Mouse (Mus musculus) lung, embryonic 16.5 days (tissue): ENCODE measurements around the gene Ldah. TPM values are rescaled to one million over a fixed set of nuclear protein-coding genes. Genes with fewer than 3 reads are reported as not detected.

Experiments used
- ATAC-seq: fragments of 200-750 bp; cut with Nextera tagmentation; 2 replicates; pipeline ENCODE4 v1.8.0; 2017; ENCODE audit warnings: low read depth, mild to moderate bottlenecking, moderate library complexity
- H3K27ac ChIP-seq: fragments of 300-500 bp; sonication (generic); 2 replicates; pipeline ENCODE4 v1.5.1; 2014; ENCODE audit warnings: mild to moderate bottlenecking, control low read depth, low read length
- H3K27me3 ChIP-seq: fragments of 300-500 bp; sonication (generic); 2 replicates; pipeline ENCODE4 v1.6.1; 2014; ENCODE audit warnings: low read depth, low read length, mixed read lengths; ENCODE audit not compliant: control insufficient read depth, insufficient read depth
- H3K36me3 ChIP-seq: fragments of 300-500 bp; sonication (generic); 2 replicates; pipeline ENCODE4 v1.6.1; 2014; ENCODE audit warnings: low read length; ENCODE audit not compliant: control insufficient read depth, insufficient read depth
- H3K4me1 ChIP-seq: fragments of 300-500 bp; sonication (generic); replicated peaks from 2 replicates; pipeline ENCODE4 v1.6.1; 2014; ENCODE audit warnings: low read length, mixed read lengths; ENCODE audit not compliant: control insufficient read depth, insufficient read depth
- H3K4me2 ChIP-seq: fragments of 300-500 bp; sonication (generic); 2 replicates; pipeline ENCODE4 v1.6.1; 2014; ENCODE audit warnings: low read depth, low read length, control low read depth
- H3K4me3 ChIP-seq: fragments of 300-500 bp; sonication (generic); 2 replicates; pipeline ENCODE4 v1.5.1; 2014; ENCODE audit warnings: mild to moderate bottlenecking, low read length, control low read depth
- H3K9ac ChIP-seq: fragments of 300-500 bp; sonication (generic); 2 replicates; pipeline ENCODE4 v1.6.1; 2014; ENCODE audit warnings: low read length, control low read depth
- H3K9me3 ChIP-seq: fragments of 300-500 bp; sonication (generic); 2 replicates; pipeline ENCODE4 v1.6.1; 2016; ENCODE audit warnings: low read length; ENCODE audit not compliant: control insufficient read depth
- WGBS: fragments of 180-500 bp; shearing (Covaris S2); extraction: QIAGEN DNeasy Blood & Tissue Kit; methylation state at CpG from one replicate; pipeline ENCODE4 v1.1.7; 2014; 5-methylcytosine and 5-hydroxymethylcytosine counted together
- polyA plus RNA-seq: library from polyadenylated mRNA; unstranded; fragments of >200 nt; fragmentation: Nextera tagmentation; extraction: Ambion mirVana; gene quantifications from 2 replicates; pipeline ENCODE4 v1.2.1, GENCODE M21; 2015

The Ldah gene
- polyA plus RNA-seq, 1 experiment from 2014 or later, result 55.0 TPM

DNA sequence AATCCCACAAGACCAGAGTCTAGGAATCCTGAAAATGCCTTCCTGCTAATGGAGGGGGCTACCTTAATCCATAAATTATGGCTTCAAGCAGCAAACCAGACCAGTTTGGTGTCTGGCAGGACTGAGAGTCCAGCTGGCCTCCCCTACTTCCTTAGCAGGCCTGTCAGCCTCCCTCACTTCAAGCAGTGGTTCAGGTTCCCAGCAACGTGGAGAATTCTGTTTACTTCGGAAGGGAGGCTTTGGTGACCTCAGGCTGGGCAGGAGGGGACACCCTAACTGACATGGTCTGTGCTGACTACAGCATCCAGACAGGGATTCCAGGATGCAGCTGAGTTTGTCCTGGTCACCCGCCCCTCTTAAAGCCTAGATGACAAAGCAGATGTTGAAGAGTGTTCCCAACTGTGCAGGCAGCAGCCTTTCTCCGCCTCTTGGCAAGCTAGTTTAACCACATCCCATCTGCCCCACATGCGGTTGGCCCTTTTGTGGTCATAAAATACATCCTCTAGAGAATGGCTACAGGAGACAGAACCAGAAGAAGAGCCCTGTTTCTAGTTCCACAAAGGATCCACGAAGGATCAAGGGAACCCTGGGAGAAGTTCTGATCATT lies 87.5 kb downstream of the Ldah start:
- no peaks in the 10 kb centered on the region for H3K36me3 ChIP-seq
- no peaks in the 10 kb centered on the region for H3K9me3 ChIP-seq
- no peak overlapping the region for H3K27ac ChIP-seq
- H3K4me2 ChIP-seq, result no peak overlapping the region
- peaks cover 42% of the 10 kb centered on the region for H3K27me3 ChIP-seq
- no peak overlapping the region for H3K4me3 ChIP-seq
- peaks cover 5% of the 10 kb centered on the region for H3K4me1 ChIP-seq
- H3K9ac ChIP-seq, result no peak overlapping the region
- 31% methylated on average over 6 of the region's 6 CpGs for WGBS
- peak; percentile 78 for ATAC-seq

DNA sequence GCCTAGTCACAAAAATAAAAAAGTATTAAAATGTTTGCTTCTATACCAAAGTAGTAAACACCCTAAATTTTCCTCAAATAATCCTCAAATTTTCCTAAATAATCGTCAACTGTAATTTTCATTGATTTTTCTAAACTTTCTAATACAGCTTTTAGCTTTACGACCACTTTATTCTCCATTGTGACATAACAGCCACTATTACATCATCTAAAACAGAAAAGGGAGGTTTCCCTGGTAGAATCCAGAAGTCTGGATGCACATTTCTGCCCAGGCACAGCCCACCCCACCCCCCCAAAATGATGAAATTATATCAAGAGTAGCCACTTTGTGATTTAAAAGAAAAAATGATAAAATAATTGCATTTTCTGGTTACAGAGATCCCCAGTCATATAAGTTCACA lies 88.2 kb downstream of the Ldah start:
- no peak for ATAC-seq
- H3K4me2 ChIP-seq, result no peak overlapping the region
- no peak overlapping the region for H3K4me3 ChIP-seq
- no peak overlapping the region for H3K27ac ChIP-seq
- 83% methylated on average over 2 of the region's 2 CpGs for WGBS
- H3K9ac ChIP-seq, result no peak overlapping the region
- no peaks in the 10 kb centered on the region for H3K9me3 ChIP-seq
- H3K36me3 ChIP-seq, result no peaks in the 10 kb centered on the region
- peaks cover 49% of the 10 kb centered on the region for H3K27me3 ChIP-seq
- H3K4me1 ChIP-seq, result peaks cover 5% of the 10 kb centered on the region

DNA sequence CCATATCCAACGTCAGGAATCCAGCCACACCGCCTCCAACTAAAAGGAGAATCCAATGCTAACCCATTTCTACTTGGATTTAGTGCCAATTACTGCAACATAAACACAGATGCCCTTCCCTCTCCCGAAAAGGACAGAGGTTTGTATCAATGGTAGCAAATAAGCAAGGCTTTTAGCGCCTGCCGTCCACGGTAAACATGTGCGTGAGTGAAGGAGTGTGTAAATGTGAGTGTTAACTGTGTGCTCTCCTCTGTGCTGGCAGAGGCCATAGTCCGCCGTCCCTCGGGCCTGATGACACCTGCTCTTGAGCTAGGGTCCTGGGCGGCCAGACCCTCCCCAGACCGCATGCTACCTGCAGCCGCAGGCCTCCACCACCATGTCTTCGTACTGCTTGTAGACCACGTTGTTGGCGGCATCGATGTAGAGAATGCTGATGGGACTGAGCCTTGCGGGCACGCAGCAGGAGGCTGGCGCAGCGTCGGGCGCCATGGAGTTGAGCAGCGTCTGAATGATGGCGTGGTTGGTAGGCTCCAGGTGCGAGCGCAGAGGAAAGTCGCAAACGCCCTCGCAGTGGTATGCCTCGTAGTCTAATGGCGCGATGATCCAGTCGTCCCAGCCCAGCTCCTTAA lies 89.8 kb downstream of the Ldah start:
- peaks cover 8% of the 10 kb centered on the region for H3K4me1 ChIP-seq
- H3K9me3 ChIP-seq, result no peaks in the 10 kb centered on the region
- H3K36me3 ChIP-seq, result no peaks in the 10 kb centered on the region
- 0 out of 2 replicates have a peak overlapping the region, but pooled peaks have one; percentile 23 for H3K9ac ChIP-seq
- H3K4me3 ChIP-seq, result peak overlapping the region; percentile 44
- peak overlapping the region; percentile 59 for H3K4me2 ChIP-seq
- no peak overlapping the region for H3K27ac ChIP-seq
- 7% methylated on average over 34 of the region's 34 CpGs for WGBS
- H3K27me3 ChIP-seq, result peaks cover 65% of the 10 kb centered on the region
- no peak for ATAC-seq

DNA sequence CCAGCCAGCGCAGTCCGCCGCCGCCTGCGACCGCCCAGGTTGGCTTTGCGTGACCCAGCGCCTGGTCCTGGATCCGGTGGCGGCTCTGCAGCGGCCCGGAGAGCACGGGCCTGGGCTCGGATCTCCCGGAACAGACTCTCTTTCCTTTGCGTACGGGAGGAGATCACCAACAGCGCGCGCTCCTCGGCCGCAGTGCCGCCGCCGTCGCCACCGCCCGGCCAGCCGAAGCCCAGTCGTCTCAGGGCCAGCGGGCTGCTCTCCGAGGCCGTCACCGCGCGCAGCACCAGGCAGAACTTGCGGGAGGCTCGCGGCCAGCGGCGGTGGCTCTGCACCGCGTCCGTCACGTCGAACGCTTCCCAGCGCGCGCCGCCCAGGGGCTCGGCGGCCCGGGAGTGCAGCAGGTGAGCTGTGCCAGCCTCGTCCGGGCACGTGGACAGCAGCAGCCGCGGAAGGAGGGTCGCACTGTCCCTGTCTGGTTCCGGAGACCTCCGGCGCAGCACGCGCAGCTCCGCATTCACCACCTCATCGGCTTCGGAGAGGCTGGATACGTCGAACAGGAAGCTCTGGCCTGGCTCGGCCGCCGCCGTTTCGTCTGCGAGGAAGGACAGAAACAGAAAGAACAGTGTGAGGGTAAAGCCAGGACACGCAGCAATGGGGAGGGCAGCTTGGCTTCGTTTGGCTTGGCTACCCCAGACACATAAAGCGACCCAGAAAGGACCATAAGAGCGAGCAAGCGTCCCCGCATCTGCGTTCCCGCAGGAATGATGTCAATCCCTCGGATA lies 90.6 kb downstream of the Ldah start:
- Histone ChIP-seq H3K4me1 (peaks cover 8% of the 10 kb centered on the region), H3K9me3 (no peaks in the 10 kb centered on the region), H3K27me3 (peaks cover 73% of the 10 kb centered on the region), H3K4me3 (peak overlapping the region; percentile 44), H3K27ac (no peak overlapping the region), H3K36me3 (no peaks in the 10 kb centered on the region), H3K9ac (0 out of 2 replicates have a peak overlapping the region, but pooled peaks have one; percentile 23), H3K4me2 (peak overlapping the region; percentile 59)
- ATAC-seq, result no peak
- WGBS, result 3% methylated on average over 69 of the region's 85 CpGs

DNA sequence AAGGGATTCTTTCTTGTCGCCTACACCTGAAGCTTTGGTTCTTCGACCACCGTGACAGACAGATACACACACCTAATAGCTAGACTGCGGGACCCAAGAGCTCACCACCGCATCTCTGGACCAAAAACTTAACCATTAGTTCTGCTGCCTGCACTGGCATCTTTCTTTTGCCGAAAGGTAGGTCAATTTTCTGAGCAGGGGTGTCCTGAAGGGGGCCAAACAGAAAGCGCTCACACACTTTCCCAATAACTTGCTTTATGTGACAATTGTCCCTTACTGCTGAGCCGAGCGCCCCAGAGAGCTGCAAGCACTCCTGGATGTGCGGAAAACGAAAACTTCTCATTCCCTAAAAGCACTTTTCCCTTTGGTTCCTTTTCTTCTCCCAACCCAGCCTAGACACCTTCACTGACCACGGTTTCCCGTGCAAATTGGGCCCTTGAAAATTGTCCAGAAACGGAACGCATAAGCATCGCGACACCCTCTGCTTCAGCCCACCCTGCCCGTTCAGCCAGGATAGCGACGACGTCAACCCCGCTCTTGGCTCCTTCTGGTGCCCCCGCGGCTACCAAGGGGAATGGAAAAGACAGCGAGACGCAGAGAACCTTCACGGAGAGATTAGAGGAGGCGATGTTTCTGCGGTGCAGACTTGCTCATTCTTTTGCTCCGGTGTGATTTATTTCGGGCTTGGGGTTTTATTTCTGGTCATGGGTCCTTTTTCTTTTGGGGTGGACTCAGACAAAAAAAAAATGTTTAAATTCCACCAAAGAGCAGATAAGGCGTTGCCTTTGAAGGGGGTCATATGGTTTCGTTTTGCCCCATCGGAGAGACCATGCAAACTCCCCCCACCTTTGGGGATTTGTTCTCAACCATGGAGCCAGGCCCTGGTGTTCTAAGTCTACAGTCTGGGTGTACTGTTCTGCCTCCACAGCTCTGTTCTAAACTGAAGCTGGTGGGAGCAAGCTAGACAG lies 91.5 kb downstream of the Ldah start:
- H3K4me3 ChIP-seq, result peak overlapping the region; percentile 4; the same call in 1 of the 2 replicates
- H3K4me2 ChIP-seq, result no peak overlapping the region
- ATAC-seq, result no peak
- H3K9me3 ChIP-seq, result no peaks in the 10 kb centered on the region
- H3K9ac ChIP-seq, result no peak overlapping the region
- H3K4me1 ChIP-seq, result peaks cover 8% of the 10 kb centered on the region
- peaks cover 81% of the 10 kb centered on the region for H3K27me3 ChIP-seq
- 11% methylated on average over 34 of the region's 34 CpGs for WGBS
- H3K36me3 ChIP-seq, result no peaks in the 10 kb centered on the region
- no peak overlapping the region for H3K27ac ChIP-seq

DNA sequence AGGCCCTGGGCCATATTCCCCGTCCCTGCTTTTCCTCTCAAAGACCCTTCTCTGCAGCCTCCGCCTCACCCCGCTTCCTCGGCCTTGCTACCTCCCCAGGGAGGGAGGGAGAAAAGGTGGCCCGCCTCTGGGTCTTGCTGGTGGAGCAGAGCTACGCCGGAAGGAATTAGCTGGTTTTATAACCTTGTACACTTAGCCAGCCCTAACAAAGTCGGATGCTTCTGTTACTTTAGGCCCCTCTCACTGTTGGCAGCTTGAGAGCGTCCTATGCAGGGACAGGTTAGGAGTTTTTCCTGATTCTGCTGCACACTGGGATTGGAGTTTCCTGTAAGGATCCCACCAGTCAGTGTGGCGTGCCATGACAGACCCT lies 92.2 kb downstream of the Ldah start:
- 49% methylated on average over 10 of the region's 10 CpGs for WGBS
- Histone ChIP-seq H3K9ac (no peak overlapping the region), H3K9me3 (no peaks in the 10 kb centered on the region), H3K4me1 (peaks cover 8% of the 10 kb centered on the region), H3K27ac (no peak overlapping the region), H3K4me2 (no peak overlapping the region), H3K4me3 (no peak overlapping the region), H3K27me3 (peaks cover 86% of the 10 kb centered on the region), H3K36me3 (no peaks in the 10 kb centered on the region)
- no peak for ATAC-seq

DNA sequence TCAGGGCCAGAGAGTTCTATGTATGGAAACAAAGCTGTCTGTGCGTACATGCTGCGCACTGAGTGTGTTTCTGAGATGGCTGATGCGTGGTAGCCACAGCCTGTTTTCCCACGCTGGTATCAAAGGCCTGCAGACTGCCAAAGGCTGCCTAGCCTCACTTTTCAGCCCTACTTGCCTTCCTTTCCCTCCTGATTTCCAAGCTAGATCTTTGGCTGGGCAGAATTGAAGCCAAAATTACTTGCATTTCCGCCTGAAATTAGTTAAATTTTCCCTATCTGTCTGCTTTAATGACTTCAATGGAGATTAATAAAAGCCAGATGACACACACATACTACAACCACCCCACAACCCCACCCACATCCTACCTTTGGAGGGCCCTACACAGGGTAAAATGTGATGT lies 92.6 kb downstream of the Ldah start:
- WGBS, result 56% methylated on average over 5 of the region's 5 CpGs
- Histone ChIP-seq H3K4me2 (no peak overlapping the region), H3K4me1 (peaks cover 8% of the 10 kb centered on the region), H3K9me3 (no peaks in the 10 kb centered on the region), H3K36me3 (no peaks in the 10 kb centered on the region), H3K27ac (no peak overlapping the region), H3K9ac (no peak overlapping the region), H3K4me3 (no peak overlapping the region), H3K27me3 (peaks cover 90% of the 10 kb centered on the region)
- no peak for ATAC-seq

DNA sequence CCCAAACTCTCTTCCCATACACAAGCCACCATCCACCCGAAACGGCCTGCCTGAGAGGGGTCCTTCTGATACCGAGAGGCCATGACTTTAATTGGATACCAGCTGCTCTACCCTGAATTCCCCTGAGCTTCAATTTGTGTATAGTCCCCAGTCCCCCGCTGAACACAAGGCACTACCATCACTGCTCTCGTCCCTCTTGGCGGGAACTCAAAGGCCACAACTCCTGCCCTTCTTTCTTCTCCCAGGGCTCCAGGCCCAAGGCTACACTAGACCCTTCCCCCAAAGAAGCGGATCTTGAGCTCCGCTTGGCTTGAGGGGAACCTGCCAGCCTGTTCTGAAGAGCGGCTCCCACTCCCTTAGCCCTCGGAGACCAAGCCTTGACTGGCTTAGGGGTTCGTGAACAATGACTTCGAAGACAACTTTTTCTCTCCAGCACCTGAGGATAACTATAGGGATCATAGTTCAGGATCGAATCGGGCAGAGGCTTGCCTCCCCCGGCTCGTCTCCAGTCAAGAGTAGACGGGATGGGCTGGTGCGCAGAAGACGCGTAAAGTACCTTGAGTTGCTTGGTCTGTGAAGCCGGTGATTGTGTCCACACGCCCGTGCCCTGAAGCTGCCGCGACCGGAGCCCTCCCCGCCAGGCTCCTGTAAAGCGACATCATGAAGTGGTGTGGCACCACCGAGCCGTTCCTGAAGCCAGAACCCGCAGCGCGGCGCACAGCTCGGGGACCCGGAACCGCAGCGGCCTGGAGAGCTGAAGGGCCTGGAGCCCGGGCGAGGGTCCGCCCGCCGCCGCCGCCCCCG lies 93.3 kb downstream of the Ldah start:
- Histone ChIP-seq H3K9ac (0 out of 2 replicates have a peak overlapping the region, but pooled peaks have one; percentile 0), H3K36me3 (no peaks in the 10 kb centered on the region), H3K4me3 (peak overlapping the region; percentile 45), H3K4me2 (peak overlapping the region; percentile 52), H3K4me1 (peaks cover 8% of the 10 kb centered on the region), H3K27ac (no peak overlapping the region), H3K27me3 (peaks cover 95% of the 10 kb centered on the region), H3K9me3 (no peaks in the 10 kb centered on the region)
- 9% methylated on average over 46 of the region's 46 CpGs for WGBS
- ATAC-seq, result 0 out of 2 replicates have a peak, but pooled peaks have one; percentile 6
